Mouse (Mus musculus): Measurements from ENCODE around the gene Rhob.

Rhob gene

GRCm38 (mm10) chr12:8499871-8500596 is at the start of gene Rhob:
TSS of gene Rhob (minus strand) at chr12:8500009.
- DNase-seq: peak; percentile 47 to 60

GRCm38 (mm10) chr12:8547357-8547756 is 47.5 kb upstream of the Rhob start:
- peak; percentile 51 to 59 for DNase-seq

GRCm38 (mm10) chr12:8546801-8547200 is 47.0 kb upstream of the Rhob start:
- DNase-seq: no peak

GRCm38 (mm10) chr12:8545066-8545610 is 45.3 kb upstream of the Rhob start:
- DNase-seq: no peak

GRCm38 (mm10) chr12:8542371-8542770 is 42.6 kb upstream of the Rhob start:
- DNase-seq: no peak

GRCm38 (mm10) chr12:8539471-8539870 is 39.7 kb upstream of the Rhob start:
- no peak for DNase-seq

GRCm38 (mm10) chr12:8537291-8537690 is 37.5 kb upstream of the Rhob start:
- DNase-seq: no peak

- DNase-seq: no peak
Observed at GRCm38 (mm10) chr12:8536221-8536965, 36.6 kb upstream of the Rhob start.

GRCm38 (mm10) chr12:8535596-8535995 is 35.8 kb upstream of the Rhob start:
- no peak for DNase-seq

GRCm38 (mm10) chr12:8534915-8535314 is 35.1 kb upstream of the Rhob start:
- no peak for DNase-seq

GRCm38 (mm10) chr12:8527770-8528169 is 28.0 kb upstream of the Rhob start:
- no peak for DNase-seq

GRCm38 (mm10) chr12:8527175-8527574 is 27.4 kb upstream of the Rhob start:
- no peak for DNase-seq

GRCm38 (mm10) chr12:8524062-8524461 is 24.3 kb upstream of the Rhob start:
- DNase-seq: no peak

- no peak for DNase-seq
Observed at GRCm38 (mm10) chr12:8522711-8523110, 22.9 kb upstream of the Rhob start.

- peak; percentile 56 to 65 for DNase-seq
Observed at GRCm38 (mm10) chr12:8521375-8522047, 21.7 kb upstream of the Rhob start.

GRCm38 (mm10) chr12:8519431-8520160 is 19.8 kb upstream of the Rhob start:
- DNase-seq: no peak

GRCm38 (mm10) chr12:8511037-8511882 is 11.5 kb upstream of the Rhob start:
- DNase-seq: no peak

GRCm38 (mm10) chr12:8510317-8510988 is 10.6 kb upstream of the Rhob start:
- no peak for DNase-seq

- DNase-seq: no peak
Observed at GRCm38 (mm10) chr12:8509693-8510092, 9.9 kb upstream of the Rhob start.

- DNase-seq: no peak
Observed at GRCm38 (mm10) chr12:8506954-8507707, 7.3 kb upstream of the Rhob start.
